Mouse (Mus musculus) ES-E14 (cell line): ENCODE results near the gene Ptprg.

ENCODE experiments used
- CHD2 ChIP-seq: IDR thresholded peaks from 2 replicates; pipeline ENCODE4 v1.6.1; 2014; ENCODE audit warnings: mild to moderate bottlenecking, low read depth, low read length, inconsistent platforms
- HCFC1 ChIP-seq: IDR thresholded peaks from 2 replicates; pipeline ENCODE4 v1.6.1; 2012; ENCODE audit warnings: low read length, inconsistent platforms, borderline replicate concordance; ENCODE audit not compliant: insufficient read depth
- MAFK ChIP-seq: IDR thresholded peaks from 2 replicates; pipeline ENCODE4 v1.6.1; 2014; ENCODE audit warnings: mild to moderate bottlenecking, low read depth, low read length, inconsistent platforms; ENCODE audit not compliant: insufficient read depth
- ZC3H11A ChIP-seq: IDR thresholded peaks from 2 replicates; pipeline ENCODE4 v1.6.1; 2012; ENCODE audit warnings: low read depth, mild to moderate bottlenecking, inconsistent platforms, low read length, borderline replicate concordance
- ZNF384 ChIP-seq: IDR thresholded peaks from 2 replicates; pipeline ENCODE4 v1.6.1; 2012; ENCODE audit warnings: low read depth, low read length, inconsistent platforms

DNA sequence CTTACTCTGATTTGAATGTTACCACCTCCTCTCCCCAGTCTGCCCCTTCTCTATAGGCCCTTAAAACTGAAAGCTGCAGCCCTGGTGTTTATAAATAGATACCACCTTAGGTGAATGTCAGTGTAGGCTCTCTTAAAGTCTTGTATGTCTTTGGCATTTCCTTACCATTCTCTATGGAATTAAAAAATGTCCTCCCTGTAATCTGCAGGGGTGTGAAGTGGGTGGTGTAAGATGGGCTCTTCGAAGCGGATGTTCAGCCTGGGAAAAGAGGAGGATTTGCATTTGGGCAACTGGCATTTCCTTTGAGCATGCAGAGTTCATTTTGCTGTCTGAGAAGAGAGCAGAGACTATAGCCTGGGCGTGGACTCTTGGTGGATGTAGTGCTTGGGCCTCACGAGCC, 201.3 kb downstream of the Ptprg start:
- TF ChIP-seq HCFC1 (no peak), MAFK (no peak), ZNF384 (no peak), CHD2 (no peak), ZC3H11A (no peak)
